Mouse (Mus musculus): ENCODE measurements at regions not wholly inside any gene's neighbourhood (a gene's known extent, or its start where the extent isn't known, plus 50 kb on each side); places are given as distances from the start of the nearest gene placed in this dataset.
"Not testable (repeated sequence)": the region's sequence is repeated elsewhere in the genome, so short reads cannot be mapped to it uniquely, and the experiment has no call there.

- DNase-seq = peak; percentile 7 to 27
Measured at GRCm38 (mm10) chr1:124517543-124518171, 472.3 kb upstream of the Dpp10 start.

- no peak for DNase-seq
Measured at GRCm38 (mm10) chr1:124510492-124510891, 465.1 kb upstream of the Dpp10 start.

- DNase-seq = no peak
Measured at GRCm38 (mm10) chr1:124488456-124488855, 443.1 kb upstream of the Dpp10 start.

- no peak for DNase-seq
Measured at GRCm38 (mm10) chr1:124487965-124488364, 442.6 kb upstream of the Dpp10 start.

- DNase-seq = peak; percentile 3
Measured at GRCm38 (mm10) chr1:124450128-124450527, 404.8 kb upstream of the Dpp10 start.

GRCm38 (mm10) chr1:124439526-124439925 is 394.2 kb upstream of the Dpp10 start:
- DNase-seq = no peak

- no peak for DNase-seq
Measured at GRCm38 (mm10) chr1:124435850-124436249, 390.5 kb upstream of the Dpp10 start.

- no peak for DNase-seq
Measured at GRCm38 (mm10) chr1:124429583-124429982, 384.2 kb upstream of the Dpp10 start.

- no peak for DNase-seq
Measured at GRCm38 (mm10) chr1:124416762-124417161, 371.4 kb upstream of the Dpp10 start.

- no peak for DNase-seq
Measured at GRCm38 (mm10) chr1:124410236-124410635, 364.9 kb upstream of the Dpp10 start.

- no peak for DNase-seq
Measured at GRCm38 (mm10) chr1:124409781-124410180, 364.4 kb upstream of the Dpp10 start.

- DNase-seq = no peak
Measured at GRCm38 (mm10) chr1:124369604-124370003, 324.2 kb upstream of the Dpp10 start.

GRCm38 (mm10) chr1:124348491-124348890 is 303.1 kb upstream of the Dpp10 start:
- DNase-seq = not testable (repeated sequence)

- no peak for DNase-seq
Measured at GRCm38 (mm10) chr1:124339444-124339843, 294.1 kb upstream of the Dpp10 start.

- DNase-seq = no peak
Measured at GRCm38 (mm10) chr1:124338648-124339047, 293.3 kb upstream of the Dpp10 start.

- no peak for DNase-seq
Measured at GRCm38 (mm10) chr1:124332294-124332693, 286.9 kb upstream of the Dpp10 start.
